Mouse (Mus musculus) right cerebral cortex, postnatal 10 days (tissue): ENCODE measurements around the gene Foxr2.

Experiments
- DNase-seq, 2 experiments: peaks; one replicate each; pipeline ENCODE4 v3.0.0; 2021; ENCODE audit warnings: low spot score in 2 of 2

Gene Foxr2

GRCm38 (mm10) chrX:153118486-153118885, at the start of gene Foxr2:
Gene Foxr2, plus strand, starts transcription at chrX:153118786.
- no peak for DNase-seq

DNA sequence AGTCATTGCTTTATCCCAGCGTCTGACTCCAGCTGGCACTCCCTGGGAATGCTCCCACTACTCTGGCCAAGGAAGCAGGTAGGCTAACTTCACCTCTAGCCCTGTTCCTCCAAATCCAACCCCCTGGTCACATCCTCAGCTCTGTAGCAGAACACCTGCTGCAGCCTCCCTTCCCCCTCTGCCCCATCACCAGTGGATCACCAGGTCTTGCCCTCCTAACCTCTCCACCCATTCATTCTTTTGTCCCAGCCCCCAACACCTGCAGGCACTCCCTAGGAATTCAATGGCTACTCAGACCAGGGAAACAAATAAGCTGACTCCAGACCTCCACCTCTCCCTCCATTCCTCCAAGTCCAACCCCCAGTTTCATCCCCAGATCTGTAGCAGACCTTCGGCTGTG, 427 bp downstream of the Foxr2 start:
- no peak for DNase-seq

GRCm38 (mm10) chrX:153139734-153140515, 21.3 kb downstream of the Foxr2 start, which contains the start of gene Rragb:
Gene Rragb, plus strand, starts transcription at chrX:153139981.
- peak; percentile 89 to 93 for DNase-seq

DNA sequence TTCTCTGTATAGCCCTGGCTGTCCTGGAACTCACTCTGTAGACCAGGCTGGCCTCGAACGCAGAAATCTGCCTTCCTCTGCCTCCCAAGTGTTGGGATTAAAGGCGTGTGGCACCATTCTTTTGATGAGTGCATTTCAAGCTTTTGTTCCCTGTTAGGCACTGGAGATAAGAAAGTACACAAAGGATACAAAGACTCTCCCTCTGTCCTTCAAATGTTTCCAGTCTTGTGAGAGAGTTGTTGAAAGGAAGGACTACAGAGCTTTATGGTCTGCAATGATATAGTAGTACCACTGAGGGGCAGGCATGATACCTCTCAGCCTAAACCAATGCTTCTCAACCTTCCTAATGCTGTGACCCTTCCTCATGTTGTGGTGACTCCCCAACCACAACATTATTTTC, 24.1 kb downstream of the Foxr2 start:
- DNase-seq, result no peak

DNA sequence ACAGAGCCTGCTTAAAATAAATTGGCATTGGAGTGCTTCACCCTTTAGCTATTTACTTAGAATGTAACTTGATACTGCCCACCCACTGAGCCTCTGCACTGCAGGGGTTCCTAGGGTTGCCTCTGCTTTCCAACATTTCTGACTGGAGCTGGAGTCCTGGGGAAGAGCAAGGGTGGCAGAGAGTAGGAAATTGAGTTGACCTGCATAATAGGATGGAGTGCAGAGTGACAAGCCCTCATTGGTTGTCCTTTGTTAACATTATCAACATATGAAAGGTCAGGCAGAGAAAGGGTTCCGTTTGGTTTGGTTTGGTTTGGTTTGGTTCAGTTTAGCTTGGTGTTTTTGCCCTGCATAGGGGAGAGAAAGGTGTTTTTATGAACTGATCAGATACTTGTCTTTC, 33.2 kb downstream of the Foxr2 start:
- DNase-seq, result no peak

- DNase-seq, result peak; percentile 24 to 33
Measured at GRCm38 (mm10) chrX:153155322-153155721, 36.7 kb downstream of the Foxr2 start.

- no peak for DNase-seq
Measured at GRCm38 (mm10) chrX:153174786-153175185, 56.2 kb downstream of the Foxr2 start.

DNA sequence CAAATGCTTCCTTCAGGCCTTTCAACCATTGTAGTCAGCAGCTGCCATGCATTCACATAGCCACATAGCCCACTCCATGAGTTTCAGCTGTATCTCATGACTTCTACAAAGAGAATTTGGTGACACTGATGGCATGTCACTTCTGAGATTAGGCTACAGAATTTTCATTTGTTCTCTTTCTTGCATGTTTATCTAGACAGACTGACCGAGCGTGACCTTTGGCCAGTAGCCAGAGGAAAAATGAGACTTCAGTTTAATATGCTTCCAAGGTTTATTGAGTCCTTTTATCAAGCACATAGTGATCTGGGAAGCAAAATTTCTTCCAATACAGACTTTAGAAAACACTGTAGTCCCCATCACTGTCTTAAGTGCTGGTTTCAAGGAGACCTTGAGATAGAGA, 63.6 kb downstream of the Foxr2 start:
- DNase-seq, result no peak
